Mouse (Mus musculus): Measurements from ENCODE around the gene Ywhaq. TPM values are rescaled to one million over a fixed set of nuclear protein-coding genes. Genes with fewer than 3 reads are reported as not detected.
A peak's percentile ranks its signal among the peaks of the same experiment; 100 is the strongest.
"Not testable (repeated sequence)": the region's sequence is repeated elsewhere in the genome, so short reads cannot be mapped to it uniquely, and the experiment has no call there.

Ywhaq gene
- total RNA-seq, 2 experiments from 2014 or later = 454 to 540 TPM

- DNase-seq (ENCODE audit: extremely low spot score in 1 of 2, low spot score in 1 of 2) = no peak
Measured at GRCm38 (mm10) chr12:21410620-21411019, 6.8 kb downstream of the Ywhaq start.

- no peak for DNase-seq (ENCODE audit: extremely low spot score in 1 of 2, low spot score in 1 of 2)
Measured at GRCm38 (mm10) chr12:21409651-21410050, 7.8 kb downstream of the Ywhaq start.

GRCm38 (mm10) chr12:21408789-21409367 is 8.6 kb downstream of the Ywhaq start:
- no peak for DNase-seq (ENCODE audit: extremely low spot score in 1 of 2, low spot score in 1 of 2)

- no peak for DNase-seq (ENCODE audit: extremely low spot score in 1 of 2, low spot score in 1 of 2)
Measured at GRCm38 (mm10) chr12:21402771-21403170, 14.7 kb downstream of the Ywhaq start.

GRCm38 (mm10) chr12:21386201-21386600 is 31.2 kb downstream of the Ywhaq start:
- no peak for DNase-seq (ENCODE audit: extremely low spot score in 1 of 2, low spot score in 1 of 2)

- not testable (repeated sequence) for DNase-seq (ENCODE audit: extremely low spot score in 1 of 2, low spot score in 1 of 2)
Measured at GRCm38 (mm10) chr12:21378765-21379346, 38.6 kb downstream of the Ywhaq start.

- DNase-seq (ENCODE audit: extremely low spot score in 1 of 2, low spot score in 1 of 2) = no peak
Measured at GRCm38 (mm10) chr12:21375376-21376157, 41.9 kb downstream of the Ywhaq start.

- DNase-seq (ENCODE audit: extremely low spot score in 1 of 2, low spot score in 1 of 2) = no peak
Measured at GRCm38 (mm10) chr12:21373820-21374475, 43.5 kb downstream of the Ywhaq start.

- DNase-seq (ENCODE audit: extremely low spot score in 1 of 2, low spot score in 1 of 2) = peak; percentile 89 to 96
Measured at GRCm38 (mm10) chr12:21373100-21373819, 44.2 kb downstream of the Ywhaq start, which contains the start of gene Adam17. TSS of gene Adam17 (minus strand) at chr12:21373632.

GRCm38 (mm10) chr12:21370035-21370611 is 47.3 kb downstream of the Ywhaq start:
- no peak for DNase-seq (ENCODE audit: extremely low spot score in 1 of 2, low spot score in 1 of 2)

GRCm38 (mm10) chr12:21369087-21369410 is 48.4 kb downstream of the Ywhaq start:
- no peak for DNase-seq (ENCODE audit: extremely low spot score in 1 of 2, low spot score in 1 of 2)

GRCm38 (mm10) chr12:21368376-21369086 is 48.9 kb downstream of the Ywhaq start:
- DNase-seq (ENCODE audit: extremely low spot score in 1 of 2, low spot score in 1 of 2) = no peak

- no peak for DNase-seq (ENCODE audit: extremely low spot score in 1 of 2, low spot score in 1 of 2)
Measured at GRCm38 (mm10) chr12:21364624-21365435, 52.6 kb downstream of the Ywhaq start.

- DNase-seq (ENCODE audit: extremely low spot score in 1 of 2, low spot score in 1 of 2) = no peak
Measured at GRCm38 (mm10) chr12:21363195-21363594, 54.2 kb downstream of the Ywhaq start.

GRCm38 (mm10) chr12:21362686-21363085 is 54.8 kb downstream of the Ywhaq start:
- DNase-seq (ENCODE audit: extremely low spot score in 1 of 2, low spot score in 1 of 2) = no peak

- DNase-seq (ENCODE audit: extremely low spot score in 1 of 2, low spot score in 1 of 2) = no peak
Measured at GRCm38 (mm10) chr12:21353681-21354080, 63.8 kb downstream of the Ywhaq start.

- no peak for DNase-seq (ENCODE audit: extremely low spot score in 1 of 2, low spot score in 1 of 2)
Measured at GRCm38 (mm10) chr12:21350113-21350876, 67.1 kb downstream of the Ywhaq start.

- no peak for DNase-seq (ENCODE audit: extremely low spot score in 1 of 2, low spot score in 1 of 2)
Measured at GRCm38 (mm10) chr12:21346972-21347371, 70.5 kb downstream of the Ywhaq start.

All from layer of hippocampus, postnatal 25 days (tissue).